Mouse (Mus musculus): Measurements from ENCODE around the gene Pabpc5. TPM values are rescaled to one million over a fixed set of nuclear protein-coding genes. Genes with fewer than 3 reads are reported as not detected.
A peak's percentile ranks its signal among the peaks of the same experiment; 100 is the strongest.

The Pabpc5 gene
- total RNA-seq (2014; rRNA removed) (5.8 TPM in 2 replicates), polyA plus RNA-seq (2015; fragmentation: Nextera tagmentation; extraction: Ambion mirVana) (1.1 and 1.3 TPM in 2 replicates)

DNA sequence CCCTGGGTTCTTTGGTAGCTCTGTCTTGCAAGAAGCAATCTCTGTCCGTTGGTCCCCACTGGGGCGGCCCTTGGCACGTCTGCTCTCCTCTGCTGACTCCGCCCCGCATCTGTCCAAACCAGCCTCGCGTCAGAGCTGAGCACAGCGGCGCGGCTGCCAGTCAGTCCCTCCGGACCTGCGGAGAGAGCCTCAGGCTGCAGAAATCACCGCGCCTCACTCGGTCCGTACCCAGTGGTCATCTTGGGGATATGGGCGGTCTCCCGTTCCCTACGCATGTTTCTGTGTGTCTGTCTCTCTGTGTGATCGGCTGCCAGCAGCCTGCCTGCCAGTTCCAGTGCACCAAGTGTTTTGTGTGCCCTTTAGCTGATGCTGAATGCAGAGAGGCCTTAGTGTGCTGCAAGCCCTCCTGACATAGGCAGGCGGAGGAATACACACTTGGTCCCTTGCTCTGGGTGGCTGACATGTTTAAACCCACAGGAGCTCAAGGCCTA is at the start of gene Pabpc5:
TSS of gene Pabpc5 (plus strand) at position 116 of the 491 bp plus-strand sequence.
- H3K36me3 ChIP-seq (ENCODE audit: insufficient read depth, low read length), result no peaks in the 10 kb centered on the region
- H3K27me3 ChIP-seq (ENCODE audit: insufficient read depth, low read length), result no peaks in the 10 kb centered on the region
- no peaks in the 10 kb centered on the region for H3K9me3 ChIP-seq (ENCODE audit: low read length)
- peak; percentile 97 for ATAC-seq
- TF ChIP-seq CTCF (IDR thresholded peaks at IDR 0.05; ENCODE audit: low read depth), result no peak
- DNase-seq (ENCODE audit: low spot score), result peak; percentile 81
- H3K27ac ChIP-seq, result peak within 1 kb of the TSS; percentile 89
- no peaks in the 10 kb centered on the region for H3K4me1 ChIP-seq (ENCODE audit: insufficient read depth, low read length)
- H3K9ac ChIP-seq (replicated peaks; ENCODE audit: low read length), result peak within 1 kb of the TSS; percentile 63
- peak within 1 kb of the TSS; percentile 39 for H3K4me3 ChIP-seq (ENCODE audit: low read length)
- WGBS, result 9% methylated on average over 21 of the region's 21 CpGs
- H3K4me2 ChIP-seq (ENCODE audit: low read depth, low read length), result peak within 1 kb of the TSS; percentile 51

GRCm38 (mm10) chrX:119886957-119887593 is 39.9 kb upstream of the Pabpc5 start:
- TF ChIP-seq CTCF (IDR thresholded peaks at IDR 0.05; ENCODE audit: low read depth), result no peak
- H3K27me3 ChIP-seq (ENCODE audit: insufficient read depth, low read length), result no peaks in the 10 kb centered on the region
- ATAC-seq, result no peak
- no peaks in the 10 kb centered on the region for H3K36me3 ChIP-seq (ENCODE audit: insufficient read depth, low read length)
- H3K4me3 ChIP-seq (ENCODE audit: low read length), result no peak overlapping the region
- H3K27ac ChIP-seq, result no peak overlapping the region
- H3K9ac ChIP-seq (replicated peaks; ENCODE audit: low read length), result no peak overlapping the region
- H3K4me1 ChIP-seq (ENCODE audit: insufficient read depth, low read length), result no peaks in the 10 kb centered on the region
- no peak overlapping the region for H3K4me2 ChIP-seq (ENCODE audit: low read depth, low read length)
- DNase-seq (ENCODE audit: low spot score), result no peak
- no peaks in the 10 kb centered on the region for H3K9me3 ChIP-seq (ENCODE audit: low read length)
- 86% methylated on average over 3 of the region's 3 CpGs for whole genome bisulfite sequencing

DNA sequence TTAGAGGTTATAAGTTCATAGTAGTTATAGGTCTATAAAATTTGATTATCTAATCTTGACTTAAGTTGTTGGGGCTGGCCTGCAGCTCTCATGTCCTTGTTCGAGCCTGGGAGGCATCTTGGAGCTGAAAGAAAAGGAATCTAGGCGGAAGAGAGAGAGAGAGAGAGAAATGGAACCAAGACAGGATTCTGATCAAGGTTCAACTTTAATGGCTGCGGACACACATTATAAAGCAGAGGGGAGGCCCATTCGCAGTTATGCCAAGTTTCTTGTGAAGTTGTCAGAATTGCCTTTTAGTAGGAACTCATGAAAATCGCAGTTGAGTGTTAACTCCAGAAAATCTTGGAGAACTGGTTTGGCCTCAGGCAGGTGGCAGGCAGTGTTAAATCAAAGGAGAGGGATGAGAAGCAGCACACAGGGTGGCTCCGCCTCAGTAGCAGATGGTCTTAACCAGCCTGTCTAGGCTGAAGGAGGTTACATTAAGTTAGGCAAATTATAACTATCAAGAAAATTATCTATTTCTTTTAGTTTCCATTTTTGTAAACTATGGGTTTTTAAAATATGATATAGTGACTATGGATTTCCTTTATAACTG is 38.6 kb upstream of the Pabpc5 start:
- DNase-seq (ENCODE audit: low spot score), result no peak

GRCm38 (mm10) chrX:119927852-119928251 is 856 bp downstream of the Pabpc5 start:
- H3K4me3 ChIP-seq (ENCODE audit: low read length), result peak overlapping the region; percentile 39; the same call in 1 of the 2 replicates
- H3K36me3 ChIP-seq (ENCODE audit: insufficient read depth, low read length), result no peaks in the 10 kb centered on the region
- WGBS, result 62% methylated on average over 5 of the region's 5 CpGs
- no peaks in the 10 kb centered on the region for H3K4me1 ChIP-seq (ENCODE audit: insufficient read depth, low read length)
- ATAC-seq (no peak), DNase-seq (ENCODE audit: low spot score) (no peak)
- peak overlapping the region; percentile 51 for H3K4me2 ChIP-seq (ENCODE audit: low read depth, low read length)
- no peak overlapping the region for H3K9ac ChIP-seq (replicated peaks; ENCODE audit: low read length)
- no peaks in the 10 kb centered on the region for H3K9me3 ChIP-seq (ENCODE audit: low read length)
- no peaks in the 10 kb centered on the region for H3K27me3 ChIP-seq (ENCODE audit: insufficient read depth, low read length)
- no peak for TF ChIP-seq CTCF (IDR thresholded peaks at IDR 0.05; ENCODE audit: low read depth)
- peak overlapping the region; percentile 89; the same call in 1 of the 2 replicates for H3K27ac ChIP-seq

More for the DNA sequence above, 38.6 kb upstream of the Pabpc5 start:
- Histone ChIP-seq H3K4me2 (ENCODE audit: low read depth, low read length) (no peak overlapping the region), H3K27ac (no peak overlapping the region), H3K4me1 (ENCODE audit: insufficient read depth, low read length) (no peaks in the 10 kb centered on the region), H3K4me3 (ENCODE audit: low read length) (no peak overlapping the region), H3K36me3 (ENCODE audit: insufficient read depth, low read length) (no peaks in the 10 kb centered on the region), H3K27me3 (ENCODE audit: insufficient read depth, low read length) (no peaks in the 10 kb centered on the region), H3K9me3 (ENCODE audit: low read length) (no peaks in the 10 kb centered on the region), H3K9ac (replicated peaks; ENCODE audit: low read length) (no peak overlapping the region)
- ATAC-seq, result no peak
- 82% methylated on average over 6 of the region's 6 CpGs for WGBS
- no peak for TF ChIP-seq CTCF (IDR thresholded peaks at IDR 0.05; ENCODE audit: low read depth)
